Mouse (Mus musculus) liver, postnatal 0 days (tissue): ENCODE measurements around the gene Saal1.

ENCODE experiments used
- CTCF ChIP-seq: sonication (generic); IDR thresholded peaks from 2 replicates; pipeline ENCODE4 v1.5.1; 2016; ENCODE audit warnings: antibody characterized with exemption, low read depth
- EP300 ChIP-seq: IDR thresholded peaks from 2 replicates; pipeline ENCODE4 v1.6.1; 2016; ENCODE audit warnings: antibody characterized with exemption, low read depth, mild to moderate bottlenecking

- TF ChIP-seq CTCF (no peak), EP300 (no peak)
Measured at GRCm38 (mm10) chr7:46720460-46720859, 10.0 kb upstream of the Saal1 start.
